Mouse (Mus musculus) embryo, embryonic 11 days (tissue): ENCODE measurements around the gene Drc3.
A peak's percentile ranks its signal among the peaks of the same experiment; 100 is the strongest.
"Not testable (repeated sequence)": the region's sequence is repeated elsewhere in the genome, so short reads cannot be mapped to it uniquely, and the experiment has no call there.

Experiments
- DNase-seq: peaks from one replicate; pipeline ENCODE4 v3.0.0-alpha.2; 2015

The Drc3 gene

GRCm38 (mm10) chr11:60406606-60407005, 53.5 kb downstream of the Drc3 start:
- no peak for DNase-seq

GRCm38 (mm10) chr11:60412173-60412572, 59.0 kb downstream of the Drc3 start:
- peak; percentile 89 for DNase-seq

- no peak for DNase-seq
Measured at GRCm38 (mm10) chr11:60412921-60413320, 59.8 kb downstream of the Drc3 start.

DNA sequence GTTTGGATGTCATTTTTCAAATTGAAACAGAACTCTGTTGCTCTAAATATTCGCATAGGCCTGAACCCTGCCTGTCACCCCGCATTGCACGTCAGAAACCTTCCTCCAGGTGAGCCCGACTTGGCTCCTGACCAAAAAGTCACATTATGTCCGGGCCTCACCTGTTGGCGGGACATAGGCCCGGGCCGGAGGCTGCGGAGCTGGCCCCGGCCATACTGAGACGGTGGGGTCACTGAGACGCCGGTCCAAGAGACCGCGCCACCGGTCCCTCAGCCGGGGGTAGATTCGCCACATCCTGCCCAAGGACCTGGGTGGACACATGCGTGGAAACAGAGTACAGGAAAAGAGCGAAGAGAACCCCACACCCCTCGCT, 63.4 kb downstream of the Drc3 start:
- DNase-seq: no peak

DNA sequence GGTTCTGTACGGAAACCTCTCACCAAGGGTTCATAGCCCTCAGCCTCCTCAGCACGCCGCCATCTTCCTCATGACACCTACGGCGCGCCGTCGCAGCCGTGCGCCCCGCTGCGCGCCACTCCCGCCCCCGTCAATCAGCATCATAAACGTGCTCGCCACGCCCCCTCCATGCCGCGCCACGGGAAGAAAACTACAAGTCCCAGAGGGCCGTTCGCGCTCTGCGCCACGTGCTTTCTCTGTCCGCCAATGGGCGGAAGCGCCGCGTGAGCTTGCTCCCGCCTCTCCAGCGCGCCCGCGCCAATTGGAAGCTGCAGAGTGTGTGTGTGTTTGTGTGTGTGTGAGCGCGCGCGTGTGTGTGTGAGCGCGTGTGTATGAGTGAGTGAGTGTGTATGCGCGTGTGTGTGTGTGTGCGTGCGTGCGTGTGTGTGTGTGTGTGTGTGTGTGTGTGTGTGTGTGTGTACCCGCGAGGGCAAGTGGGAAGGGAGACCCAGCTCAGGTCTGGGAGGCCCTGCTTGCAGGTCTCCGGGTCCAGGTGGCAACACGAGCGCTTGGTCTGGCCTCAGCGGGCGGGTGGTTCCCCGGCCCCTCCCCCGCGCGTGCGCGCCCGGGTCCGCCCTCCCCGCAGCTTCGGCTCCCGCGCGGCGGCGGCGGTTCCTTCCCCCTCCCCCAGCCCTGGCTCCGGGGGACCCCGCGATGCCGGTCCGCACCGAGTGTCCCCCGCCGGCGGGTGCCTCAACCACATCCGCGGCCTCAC, 64.0 kb downstream of the Drc3 start, which contains the start of gene Gid4:
Gid4 (plus strand) TSS at position 183 of the 754 bp plus-strand sequence.
- peak; percentile 100 for DNase-seq

GRCm38 (mm10) chr11:60417717-60418472, 64.8 kb downstream of the Drc3 start, which contains the start of gene Atpaf2:
Atpaf2 (minus strand) TSS chr11:60418457.
- DNase-seq: peak; percentile 62

DNA sequence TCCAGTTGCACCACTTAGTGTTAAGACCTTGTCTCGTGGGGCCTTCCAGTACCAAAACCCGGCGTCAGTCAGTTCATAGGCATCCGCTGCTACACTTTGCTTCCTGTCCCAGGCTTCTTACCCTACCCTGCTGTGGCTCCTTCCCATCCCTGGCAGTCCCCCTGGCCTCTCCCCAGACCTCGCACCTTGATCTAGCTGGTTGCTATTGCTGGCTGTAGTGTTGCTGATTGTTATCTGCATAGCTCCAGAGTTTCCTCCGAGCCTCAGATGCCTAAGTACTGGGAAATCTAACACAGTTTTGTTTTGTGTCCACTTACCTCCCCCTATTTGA, 65.3 kb downstream of the Drc3 start:
- peak; percentile 10 for DNase-seq

GRCm38 (mm10) chr11:60422046-60422668, 69.0 kb downstream of the Drc3 start:
- peak; percentile 22 for DNase-seq

- DNase-seq: no peak
Measured at GRCm38 (mm10) chr11:60423006-60423405, 69.9 kb downstream of the Drc3 start.

DNA sequence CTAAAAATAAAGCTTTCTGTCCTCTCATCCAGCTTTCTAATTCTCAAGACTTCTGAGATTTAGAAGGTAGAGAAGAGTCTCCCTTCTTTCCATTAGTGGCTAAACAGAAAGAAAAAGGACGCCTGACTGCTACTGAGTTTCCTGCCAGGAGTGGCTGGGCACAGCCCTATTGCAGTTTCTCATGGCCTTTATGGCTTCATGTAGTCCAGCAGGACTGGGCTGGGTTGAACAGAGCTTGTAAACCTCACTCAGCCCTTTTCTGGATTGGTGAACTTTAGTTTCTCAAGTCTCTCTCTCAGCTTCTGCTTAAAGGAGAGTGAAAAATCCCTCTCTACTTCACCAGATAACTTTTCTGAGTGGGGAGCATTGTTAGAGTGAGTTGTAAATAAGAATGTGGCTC, 73.3 kb downstream of the Drc3 start:
- no peak for DNase-seq

DNA sequence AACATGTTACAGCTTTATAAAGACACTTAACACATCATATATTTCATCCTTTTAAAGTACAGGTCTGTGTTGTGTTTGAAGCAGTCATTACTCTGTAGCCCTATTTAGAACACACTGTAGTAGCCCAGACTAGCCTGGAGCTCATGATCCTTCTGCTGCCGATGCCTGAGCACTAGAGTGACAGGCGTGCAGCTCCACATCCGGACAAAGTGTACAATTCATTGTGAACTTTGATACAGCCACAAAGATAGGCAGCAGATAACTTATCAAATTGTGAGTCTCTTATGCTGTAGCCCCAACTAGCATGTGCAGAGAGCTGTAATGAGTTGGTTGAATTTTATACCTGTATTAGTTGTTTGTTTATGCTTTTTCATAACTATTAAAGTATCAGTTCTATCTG, 74.5 kb downstream of the Drc3 start:
- no peak for DNase-seq

GRCm38 (mm10) chr11:60433501-60433900, 80.4 kb downstream of the Drc3 start:
- DNase-seq: no peak

DNA sequence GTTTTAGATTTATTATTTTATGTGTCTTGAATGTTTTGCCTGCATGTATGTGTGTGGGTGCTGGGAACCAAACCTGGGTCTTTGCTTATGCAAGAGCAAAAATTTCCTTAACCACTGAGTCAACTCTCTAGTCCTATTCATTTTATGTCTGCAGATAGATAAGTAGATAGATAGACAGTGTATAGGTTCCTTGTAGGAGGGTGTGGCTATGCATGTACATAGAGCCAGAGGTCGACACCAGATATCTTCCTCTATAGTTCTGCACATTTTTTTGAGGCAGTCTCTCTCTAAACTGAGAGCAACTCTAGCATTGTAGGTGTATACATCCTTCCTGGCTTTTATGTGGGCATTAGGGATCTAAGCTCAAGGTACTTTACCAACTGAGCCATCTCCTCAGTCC, 82.0 kb downstream of the Drc3 start:
- DNase-seq: no peak

- DNase-seq: no peak
Measured at GRCm38 (mm10) chr11:60436618-60437017, 83.5 kb downstream of the Drc3 start.

DNA sequence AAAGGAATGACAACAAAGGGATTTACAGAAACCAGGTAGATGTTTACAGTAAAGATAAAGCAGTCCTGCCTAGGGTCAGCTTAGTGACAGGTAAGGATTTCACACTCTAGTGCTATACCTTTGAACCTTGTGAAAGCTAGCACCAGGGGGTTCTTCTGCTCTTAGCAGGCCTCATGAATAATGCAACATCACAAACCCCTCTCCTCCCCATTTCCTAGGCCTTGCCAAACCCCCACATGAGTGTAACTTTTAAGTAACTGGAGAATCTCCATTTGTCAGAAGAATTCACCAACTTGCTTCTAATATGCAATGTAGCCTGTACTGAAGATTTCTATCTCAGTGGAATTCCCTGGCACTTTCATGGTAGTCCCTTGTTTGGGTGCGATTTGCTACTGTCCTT, 86.5 kb downstream of the Drc3 start:
- DNase-seq: not testable (repeated sequence)

DNA sequence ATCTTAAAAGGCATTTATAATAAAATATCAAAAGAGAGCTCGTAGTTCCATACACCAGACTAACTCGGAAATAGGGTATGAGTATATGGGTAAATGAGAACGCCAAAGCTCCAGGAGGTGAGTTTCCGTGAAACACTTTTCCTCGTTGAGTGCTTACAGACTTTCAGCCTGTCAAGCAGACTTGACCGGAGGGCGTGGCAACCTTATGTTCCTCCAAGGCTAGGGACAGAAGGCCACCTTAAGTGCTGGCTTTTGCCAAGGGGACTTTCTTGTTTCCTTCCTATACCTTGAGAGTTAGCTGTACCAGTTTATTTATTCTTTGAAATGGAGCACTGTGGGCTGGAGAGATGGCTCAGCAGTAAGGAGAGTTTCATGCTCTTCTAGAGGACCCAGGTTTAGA, 87.0 kb downstream of the Drc3 start:
- no peak for DNase-seq

GRCm38 (mm10) chr11:60442896-60443295, 89.8 kb downstream of the Drc3 start:
- no peak for DNase-seq
